Mouse (Mus musculus) forebrain, embryonic 11.5 days (tissue): ENCODE measurements around the gene Map4k1. TPM values are rescaled to one million over a fixed set of nuclear protein-coding genes. Genes with fewer than 3 reads are reported as not detected.
"Not testable (repeated sequence)": the region's sequence is repeated elsewhere in the genome, so short reads cannot be mapped to it uniquely, and the experiment has no call there.

Experiments
- ATAC-seq: fragments of 200-750 bp; cut with Nextera tagmentation; replicated peaks from 2 replicates; pipeline ENCODE4 v1.8.0; 2017; ENCODE audit warnings: moderate TSS enrichment; ENCODE audit not compliant: low FRiP score
- DNase-seq: peaks from one replicate; pipeline ENCODE4 v3.0.0-alpha.2; 2017; ENCODE audit warnings: low spot score
- H3K27ac ChIP-seq: fragments of 300-500 bp; sonication (generic); 2 replicates; pipeline ENCODE4 v1.5.1; 2014; ENCODE audit warnings: low read depth, low read length
- H3K27me3 ChIP-seq: fragments of 300-500 bp; sonication (generic); 2 replicates; pipeline ENCODE4 v1.6.1; 2014; ENCODE audit warnings: mild to moderate bottlenecking, low read length, mixed read lengths; ENCODE audit not compliant: control insufficient read depth, insufficient read depth
- H3K36me3 ChIP-seq: fragments of 300-500 bp; sonication (generic); 2 replicates; pipeline ENCODE4 v1.6.1; 2014; ENCODE audit warnings: mild to moderate bottlenecking, low read length, moderate library complexity, mixed read lengths; ENCODE audit not compliant: control insufficient read depth, insufficient read depth
- H3K4me1 ChIP-seq: fragments of 300-500 bp; sonication (generic); replicated peaks from 2 replicates; pipeline ENCODE4 v1.6.1; 2014; ENCODE audit warnings: low read length, mixed read lengths; ENCODE audit not compliant: control insufficient read depth, insufficient read depth
- H3K4me2 ChIP-seq: fragments of 300-500 bp; sonication (generic); 2 replicates; pipeline ENCODE4 v1.6.1; 2014; ENCODE audit warnings: low read depth, mild to moderate bottlenecking, low read length, moderate library complexity, mixed read lengths; ENCODE audit not compliant: severe bottlenecking
- H3K4me3 ChIP-seq: fragments of 300-500 bp; sonication (generic); 2 replicates; pipeline ENCODE4 v1.5.1; 2014; ENCODE audit warnings: low read depth, low read length
- H3K9ac ChIP-seq: fragments of 300-500 bp; sonication (generic); 2 replicates; pipeline ENCODE4 v1.6.1; 2014; ENCODE audit warnings: low read length
- H3K9me3 ChIP-seq: fragments of 300-500 bp; sonication (generic); 2 replicates; pipeline ENCODE4 v1.6.1; 2016; ENCODE audit warnings: low read length, mixed read lengths; ENCODE audit not compliant: control insufficient read depth
- whole genome bisulfite sequencing: fragments of 180-500 bp; shearing (Covaris S2); extraction: QIAGEN DNeasy Blood & Tissue Kit; methylation state at CpG from one replicate; pipeline ENCODE4 v1.1.7; 2014; 5-methylcytosine and 5-hydroxymethylcytosine counted together
- polyA plus RNA-seq: library from polyadenylated mRNA; unstranded; fragments of >200 nt; fragmentation: Nextera tagmentation; extraction: Ambion mirVana; gene quantifications from 2 replicates; pipeline ENCODE4 v1.2.1, GENCODE M21; 2014

The Map4k1 gene
- polyA plus RNA-seq, 1 experiment from 2014 or later: 5.9 TPM

DNA sequence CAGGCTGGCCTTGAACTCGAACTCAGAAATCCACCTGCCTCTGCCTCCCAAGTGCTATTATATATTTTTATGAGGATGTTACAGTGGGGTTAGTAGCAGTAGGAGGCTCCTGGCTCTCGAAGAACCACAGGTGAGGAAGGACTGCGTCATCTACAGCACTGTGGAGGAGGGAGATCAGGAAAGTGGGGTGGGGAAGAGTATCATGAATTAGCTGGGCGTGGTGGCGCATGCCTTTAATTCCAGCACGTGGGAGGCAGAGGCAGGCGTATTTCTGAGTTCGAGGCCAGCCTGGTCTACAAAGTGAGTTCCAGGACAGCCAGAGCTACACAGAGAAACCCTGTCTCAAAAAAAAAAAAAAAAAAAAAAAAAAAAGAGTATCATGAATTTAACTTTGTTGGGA, 13.7 kb upstream of the Map4k1 start:
- H3K4me1 ChIP-seq, H3K27ac ChIP-seq, H3K4me2 ChIP-seq, DNase-seq, H3K9ac ChIP-seq, ATAC-seq, H3K4me3 ChIP-seq, H3K9me3 ChIP-seq, H3K36me3 ChIP-seq, H3K27me3 ChIP-seq: not testable (repeated sequence)
- 94% methylated on average over 8 of the region's 8 CpGs for WGBS

DNA sequence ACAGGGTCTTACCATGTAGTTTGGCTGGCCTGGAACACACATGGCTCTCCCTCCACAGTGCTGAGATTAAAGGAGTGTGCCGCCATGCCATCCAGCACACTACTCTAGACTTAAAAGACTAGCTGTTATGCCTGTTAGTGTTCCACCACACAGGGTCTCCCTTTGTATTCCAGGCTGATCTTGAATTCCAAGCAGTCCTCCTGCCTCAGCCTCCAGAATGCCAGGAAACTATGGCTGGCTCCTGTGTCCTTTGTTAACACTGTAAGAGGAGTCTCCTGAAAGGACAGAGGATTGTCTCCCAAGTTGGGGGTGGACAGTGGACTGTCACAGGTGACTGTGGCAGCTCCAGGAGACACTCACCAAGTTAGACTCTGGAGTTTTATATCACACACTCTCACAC, 12.6 kb upstream of the Map4k1 start:
- ATAC-seq (no peak), DNase-seq (no peak)
- no peaks in the 10 kb centered on the region for H3K4me1 ChIP-seq
- H3K27me3 ChIP-seq: no peaks in the 10 kb centered on the region
- no peaks in the 10 kb centered on the region for H3K9me3 ChIP-seq
- H3K36me3 ChIP-seq: peaks cover 7% of the 10 kb centered on the region
- no peak overlapping the region for H3K27ac ChIP-seq
- no peak overlapping the region for H3K9ac ChIP-seq
- no peak overlapping the region for H3K4me3 ChIP-seq
- no peak overlapping the region for H3K4me2 ChIP-seq
- 82% methylated on average over 1 of the region's 1 CpGs for WGBS

DNA sequence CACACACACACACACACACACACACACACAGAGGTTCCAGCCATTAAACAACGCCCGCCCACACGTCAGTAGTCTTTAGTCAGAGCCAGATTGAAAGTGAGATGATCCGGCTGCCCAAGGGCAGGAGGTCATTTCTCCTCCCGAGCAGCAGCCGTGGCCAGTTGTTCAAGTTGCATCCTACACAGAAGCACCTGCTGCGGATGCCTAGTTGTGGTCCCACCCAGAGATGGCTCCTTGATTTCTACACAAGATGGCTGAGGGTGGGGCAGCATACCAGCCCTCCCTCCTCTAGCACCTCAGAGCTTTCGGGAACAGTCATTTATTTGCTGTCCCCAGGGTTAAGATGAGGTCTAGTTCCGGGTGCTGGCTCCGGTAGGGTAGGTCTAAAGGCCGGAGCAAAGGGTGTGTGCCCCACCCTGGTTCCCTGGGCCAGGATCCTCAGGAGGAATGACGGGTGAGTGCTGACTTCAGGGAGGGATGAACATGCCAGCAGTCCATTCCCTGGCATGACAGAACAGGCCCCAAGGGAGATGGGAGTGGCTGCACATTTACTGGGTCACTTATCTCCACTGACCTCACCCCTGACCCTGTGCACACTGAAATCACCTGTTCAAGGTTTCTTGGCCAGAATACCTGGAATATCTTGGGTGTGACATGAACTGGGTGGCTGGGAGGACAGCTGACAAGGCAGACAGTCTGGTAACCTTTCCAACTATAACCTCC, 12.0 kb upstream of the Map4k1 start:
- no peak for ATAC-seq
- H3K27me3 ChIP-seq: no peaks in the 10 kb centered on the region
- no peaks in the 10 kb centered on the region for H3K9me3 ChIP-seq
- H3K36me3 ChIP-seq: peaks cover 7% of the 10 kb centered on the region
- 83% methylated on average over 12 of the region's 12 CpGs for WGBS
- H3K4me3 ChIP-seq: no peak overlapping the region
- H3K4me1 ChIP-seq: no peaks in the 10 kb centered on the region
- no peak overlapping the region for H3K4me2 ChIP-seq
- H3K27ac ChIP-seq: no peak overlapping the region
- DNase-seq: no peak
- H3K9ac ChIP-seq: no peak overlapping the region

DNA sequence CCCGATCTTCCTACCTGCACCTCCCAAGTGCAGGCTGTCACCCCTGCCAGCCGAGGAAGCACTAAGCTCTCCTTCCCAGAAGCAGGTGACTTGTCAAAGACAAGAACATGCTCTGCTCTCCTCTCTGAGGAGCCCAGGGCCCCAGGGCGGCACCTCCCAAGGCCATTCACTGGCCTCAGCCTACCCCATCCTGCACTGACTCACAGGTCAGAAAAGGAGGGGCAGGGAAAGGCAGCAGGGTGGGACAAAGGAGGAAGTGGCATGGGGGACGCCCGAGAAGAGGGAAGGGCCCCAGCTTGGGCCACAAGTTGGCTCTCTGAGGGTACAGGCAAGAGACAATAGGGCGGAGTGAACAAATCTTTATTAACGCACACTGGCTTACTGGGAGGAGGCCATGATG, 10.8 kb upstream of the Map4k1 start:
- H3K4me2 ChIP-seq: no peak overlapping the region
- H3K27me3 ChIP-seq: no peaks in the 10 kb centered on the region
- H3K9me3 ChIP-seq: no peaks in the 10 kb centered on the region
- H3K36me3 ChIP-seq: peaks cover 7% of the 10 kb centered on the region
- WGBS: 85% methylated on average over 7 of the region's 7 CpGs
- H3K4me3 ChIP-seq: no peak overlapping the region
- H3K27ac ChIP-seq: no peak overlapping the region
- H3K9ac ChIP-seq: no peak overlapping the region
- DNase-seq (no peak), ATAC-seq (no peak)
- H3K4me1 ChIP-seq: no peaks in the 10 kb centered on the region

DNA sequence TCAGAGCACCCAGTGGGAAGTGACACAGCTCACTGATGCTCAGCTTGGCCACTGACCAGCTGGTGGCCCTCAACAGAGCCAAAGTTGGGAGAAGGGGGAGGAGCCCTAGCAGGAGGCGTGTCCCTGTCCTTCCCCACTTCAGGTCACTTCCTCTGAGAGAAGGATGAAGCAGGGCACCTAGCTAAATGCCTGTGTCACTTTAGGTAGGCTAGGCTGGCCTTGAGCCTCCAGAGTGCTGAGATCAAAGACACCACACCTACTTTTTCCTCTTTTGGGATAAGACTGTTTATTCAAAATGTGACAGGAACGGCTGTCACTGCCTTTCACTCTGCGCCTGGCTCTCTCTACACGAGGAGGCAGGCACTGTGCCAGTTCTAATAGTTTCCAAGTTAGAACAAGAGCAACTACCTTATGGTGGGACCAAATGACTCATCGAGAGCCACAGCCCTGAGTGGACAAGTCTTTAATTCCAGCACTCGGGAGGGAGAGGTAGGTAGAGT, 10.0 kb upstream of the Map4k1 start:
- Histone ChIP-seq H3K27me3 (no peaks in the 10 kb centered on the region), H3K27ac (no peak overlapping the region), H3K4me2 (no peak overlapping the region), H3K9me3 (no peaks in the 10 kb centered on the region), H3K9ac (no peak overlapping the region), H3K4me1 (no peaks in the 10 kb centered on the region), H3K36me3 (peaks cover 7% of the 10 kb centered on the region), H3K4me3 (no peak overlapping the region)
- DNase-seq (no peak), ATAC-seq (no peak)
- WGBS: 91% methylated on average over 6 of the region's 6 CpGs

DNA sequence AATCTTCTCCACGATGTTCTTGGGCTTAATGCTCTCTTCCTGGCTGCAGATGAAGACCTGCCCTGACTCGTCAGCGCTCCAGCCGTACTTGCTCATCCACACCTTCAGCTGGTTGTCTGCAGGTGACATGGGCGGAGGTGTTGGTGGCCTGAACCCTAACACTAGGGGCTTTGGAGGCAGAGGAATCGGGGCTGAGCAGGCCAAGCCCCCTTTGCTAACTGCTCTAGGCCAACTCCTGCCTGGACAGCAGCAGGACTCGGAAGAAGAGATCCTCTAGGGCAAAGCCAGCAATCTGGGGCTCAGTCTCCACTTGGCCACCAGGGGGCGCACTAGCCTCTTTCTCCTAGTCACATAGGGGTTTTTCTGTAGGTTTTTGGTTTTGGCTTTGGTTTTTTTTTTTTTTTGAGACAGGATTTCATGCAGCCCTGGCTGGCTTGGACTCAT, 9.3 kb upstream of the Map4k1 start:
- peak; percentile 91 for DNase-seq
- peaks cover 10% of the 10 kb centered on the region for H3K36me3 ChIP-seq
- no peak overlapping the region for H3K4me2 ChIP-seq
- WGBS: 71% methylated on average over 8 of the region's 8 CpGs
- no peak for ATAC-seq
- H3K27ac ChIP-seq: no peak overlapping the region
- H3K4me3 ChIP-seq: no peak overlapping the region
- H3K9me3 ChIP-seq: no peaks in the 10 kb centered on the region
- no peaks in the 10 kb centered on the region for H3K27me3 ChIP-seq
- no peak overlapping the region for H3K9ac ChIP-seq
- H3K4me1 ChIP-seq: no peaks in the 10 kb centered on the region

DNA sequence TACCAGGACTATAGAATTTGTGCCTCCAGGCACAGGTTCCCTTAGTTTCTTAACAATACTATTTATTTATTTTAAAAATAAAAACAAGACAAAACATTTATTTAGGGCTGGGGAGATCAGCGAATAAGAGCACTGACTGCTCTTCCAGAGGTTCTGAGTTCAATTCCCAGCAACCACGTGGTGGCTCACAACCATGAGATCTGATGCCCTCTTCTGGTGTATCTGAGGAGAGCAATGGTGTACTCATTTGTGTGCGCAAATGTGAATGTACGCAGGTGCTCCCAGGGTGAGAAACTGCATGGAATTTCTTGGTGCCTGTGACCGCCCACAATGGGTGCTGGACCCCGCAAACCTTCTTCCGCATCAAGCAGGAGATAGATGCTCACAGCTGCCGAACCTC, 8.8 kb upstream of the Map4k1 start:
- Histone ChIP-seq H3K9me3 (no peaks in the 10 kb centered on the region), H3K27ac (no peak overlapping the region), H3K27me3 (no peaks in the 10 kb centered on the region), H3K4me3 (no peak overlapping the region), H3K4me1 (no peaks in the 10 kb centered on the region), H3K9ac (no peak overlapping the region), H3K4me2 (no peak overlapping the region), H3K36me3 (peaks cover 10% of the 10 kb centered on the region)
- no peak for DNase-seq
- ATAC-seq: no peak
- 86% methylated on average over 8 of the region's 8 CpGs for WGBS

DNA sequence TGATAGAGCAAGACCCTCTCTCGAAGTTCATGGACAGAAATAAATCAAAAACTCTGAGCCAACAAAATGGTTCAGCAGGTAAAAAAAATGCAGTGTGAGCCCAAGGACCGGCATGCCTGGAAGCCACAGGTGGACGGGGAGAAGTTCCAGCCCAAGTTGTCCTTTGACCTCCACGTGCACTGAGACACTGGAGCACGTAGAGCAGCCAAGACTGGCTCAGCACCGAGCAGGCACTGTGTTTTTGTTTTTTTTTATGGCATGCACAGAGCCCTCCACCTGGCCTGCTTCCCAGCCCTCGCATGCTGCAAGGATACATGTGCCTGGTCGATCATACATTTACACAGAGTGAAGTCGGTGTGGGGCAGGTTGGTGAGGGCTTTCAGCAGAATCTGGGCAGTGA, 4.3 kb upstream of the Map4k1 start:
- DNase-seq (no peak), ATAC-seq (no peak)
- Histone ChIP-seq H3K9ac (no peak overlapping the region), H3K36me3 (peaks cover 10% of the 10 kb centered on the region), H3K27ac (no peak overlapping the region), H3K9me3 (no peaks in the 10 kb centered on the region), H3K4me1 (peaks cover under 1% of the 10 kb centered on the region; the same call in 1 of the 2 replicates), H3K4me2 (no peak overlapping the region), H3K4me3 (no peak overlapping the region), H3K27me3 (no peaks in the 10 kb centered on the region)
- 93% methylated on average over 9 of the region's 9 CpGs for WGBS
